Mouse (Mus musculus): ENCODE measurements at regions not wholly inside any gene's neighbourhood (a gene's known extent, or its start where the extent isn't known, plus 50 kb on each side); places are given as distances from the start of the nearest gene placed in this dataset.

DNA sequence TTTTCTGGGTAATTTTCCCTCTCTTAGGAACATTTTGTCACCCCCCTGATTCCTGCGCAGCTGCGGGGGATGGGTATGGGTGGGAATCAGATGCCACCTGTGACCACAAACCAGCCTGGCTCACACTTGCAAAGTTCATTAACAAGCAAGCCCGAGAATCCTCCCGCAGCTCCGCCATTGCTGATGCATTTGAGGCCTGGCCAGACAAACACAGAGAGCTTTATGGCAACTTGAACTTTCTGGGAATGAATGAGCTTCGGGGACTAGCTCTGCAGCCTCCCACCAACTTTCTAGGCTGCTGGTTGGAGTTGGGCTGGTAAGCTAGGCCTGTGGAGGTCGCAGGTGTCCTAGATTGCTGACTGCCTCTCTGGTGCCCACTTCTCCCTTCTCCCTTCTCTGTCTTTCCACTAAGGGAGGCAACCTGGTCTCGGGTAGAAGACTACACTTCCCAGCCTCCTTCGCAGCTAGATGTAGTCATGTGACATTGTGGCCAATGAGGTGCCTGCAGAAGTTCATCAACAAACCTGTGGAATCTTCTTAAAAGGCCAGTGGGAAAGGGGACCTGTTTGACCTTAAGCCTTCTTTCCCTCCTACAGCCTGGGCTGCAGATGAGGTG, 110.6 kb upstream of the Vrk1 start:
- TF ChIP-seq CTCF (IDR thresholded peaks at IDR 0.05; ENCODE audit: low read depth) (no peak), EP300 (IDR thresholded peaks at IDR 0.05; ENCODE audit: low read depth) (no peak)
